Mouse (Mus musculus) frontal cortex, adult (tissue): ENCODE measurements at regions not wholly inside any gene's neighbourhood (a gene's known extent, or its start where the extent isn't known, plus 50 kb on each side); places are given as distances from the start of the nearest gene placed in this dataset.

Experiments
- ATAC-seq: cut with Nextera tagmentation; 2 replicates; pipeline ENCODE4 v1.9.2; 2017; ENCODE audit warnings: mild to moderate bottlenecking, moderate library complexity, mixed read lengths; ENCODE audit not compliant: low TSS enrichment

DNA sequence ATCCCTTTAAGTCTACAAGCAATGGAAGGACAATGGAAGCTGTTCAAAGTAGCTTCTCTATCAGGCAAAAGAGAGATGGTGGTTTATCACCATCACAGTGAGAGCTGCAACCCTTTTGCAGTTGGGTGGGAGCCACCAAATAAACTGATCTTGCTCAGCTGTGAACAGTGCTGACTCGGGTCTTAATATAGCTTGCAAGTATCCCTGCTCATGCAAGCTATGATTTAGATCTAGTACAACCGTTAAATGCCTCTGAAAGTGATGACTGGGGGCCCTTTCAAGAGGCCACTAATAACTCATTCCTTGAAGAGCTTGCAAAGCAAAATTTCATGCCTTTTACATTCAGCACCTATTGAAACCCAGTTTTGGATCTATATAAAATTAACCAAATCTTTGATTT is 1154.5 kb upstream of the Lrrtm3 start:
- peak; percentile 55; the same call in 1 of the 2 replicates for ATAC-seq

DNA sequence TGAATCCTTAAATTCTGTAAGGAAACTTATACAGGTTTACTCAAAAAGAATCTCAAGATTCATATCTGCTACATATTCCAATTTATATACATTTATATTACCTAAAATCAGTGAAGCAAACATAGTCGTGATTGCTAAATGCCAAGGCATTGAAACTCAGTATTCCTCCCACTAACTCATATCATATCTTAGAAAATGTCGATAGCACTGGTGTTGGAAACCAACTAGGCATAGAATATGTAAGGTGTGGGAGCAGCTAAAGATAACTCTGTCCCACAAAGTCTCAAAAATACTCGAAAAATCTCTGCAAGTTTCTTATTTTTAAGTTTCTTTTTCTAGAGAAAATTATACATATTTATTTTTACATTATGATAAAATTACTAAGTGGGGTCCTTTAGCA is 1134.1 kb upstream of the Lrrtm3 start:
- peak; percentile 94 for ATAC-seq

DNA sequence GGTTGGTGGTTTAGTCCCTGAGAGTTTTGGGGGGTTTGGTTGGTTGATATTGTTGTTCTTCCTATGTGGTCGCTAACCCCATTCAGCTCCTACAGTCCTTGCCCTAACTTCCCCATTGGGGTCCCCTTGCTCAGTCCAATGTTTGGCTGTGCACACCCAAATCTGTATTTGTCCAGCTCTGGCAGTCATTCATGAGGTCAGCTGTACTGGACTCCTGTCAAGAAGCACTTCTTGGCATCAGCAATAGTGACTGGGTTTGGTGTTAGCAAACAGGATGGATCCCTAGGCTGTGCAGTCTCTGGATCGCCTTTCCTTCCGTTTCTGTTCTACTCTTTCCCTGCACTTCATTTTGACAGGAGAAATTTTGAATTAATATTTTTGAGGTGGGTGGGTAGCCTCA is 1131.1 kb upstream of the Lrrtm3 start:
- no peak for ATAC-seq

DNA sequence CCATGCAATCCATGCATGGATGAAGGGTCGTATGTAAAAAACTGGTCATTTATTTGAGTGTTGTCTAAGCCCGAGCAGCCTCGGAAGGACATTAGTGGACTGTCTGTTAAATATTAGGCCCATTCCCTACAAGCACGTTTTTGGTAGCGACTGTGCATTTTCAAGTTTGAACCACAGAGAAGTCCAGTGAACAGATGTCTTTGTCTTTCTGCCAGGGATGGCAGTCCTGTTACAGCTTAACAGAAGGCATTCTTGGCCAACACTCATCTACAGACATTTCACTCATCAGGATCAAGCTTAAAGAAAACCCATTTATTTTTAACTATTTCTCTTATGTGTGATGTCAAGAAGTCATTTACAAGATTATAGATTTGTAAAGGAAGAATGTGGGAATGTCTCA is 1129.2 kb upstream of the Lrrtm3 start:
- ATAC-seq = no peak

DNA sequence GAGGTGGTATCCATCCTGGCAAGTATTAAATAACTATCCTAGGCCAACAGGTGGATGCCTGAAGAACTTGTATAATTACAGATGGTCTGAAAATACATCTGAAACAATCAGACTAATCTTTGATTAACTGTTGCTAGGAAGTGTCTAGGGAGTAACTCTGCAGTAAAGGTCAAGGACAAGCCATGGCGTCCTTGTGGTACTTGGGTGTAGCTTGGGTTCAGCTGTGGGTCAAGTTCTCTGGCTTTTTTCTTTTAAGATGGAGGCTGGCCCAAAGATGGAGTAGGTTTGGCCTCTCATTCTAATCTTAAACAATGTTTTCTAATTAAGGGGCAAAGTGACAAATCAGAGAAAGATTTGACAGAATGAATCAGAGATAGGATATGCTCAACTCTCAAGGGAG is 1126.1 kb upstream of the Lrrtm3 start:
- no peak for ATAC-seq

DNA sequence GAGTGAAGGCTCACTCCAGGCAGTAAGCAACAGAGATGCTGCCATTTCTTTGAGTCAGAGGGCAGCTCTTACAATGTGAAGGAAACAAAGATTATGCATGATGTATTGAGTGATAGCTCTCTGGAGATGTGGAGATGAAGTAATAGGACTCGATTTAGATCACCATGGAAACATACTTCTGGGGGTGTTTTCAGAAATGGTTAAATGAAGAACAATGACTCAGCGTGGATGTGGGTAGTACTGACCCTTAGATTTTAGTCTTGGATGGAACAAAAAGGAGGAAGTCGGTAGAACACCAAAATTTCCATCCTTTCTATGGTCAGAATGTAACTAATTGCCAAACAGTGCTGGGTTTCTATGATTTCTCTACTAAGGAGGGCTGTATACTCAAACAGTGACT is 1125.1 kb upstream of the Lrrtm3 start:
- peak; percentile 93 for ATAC-seq

DNA sequence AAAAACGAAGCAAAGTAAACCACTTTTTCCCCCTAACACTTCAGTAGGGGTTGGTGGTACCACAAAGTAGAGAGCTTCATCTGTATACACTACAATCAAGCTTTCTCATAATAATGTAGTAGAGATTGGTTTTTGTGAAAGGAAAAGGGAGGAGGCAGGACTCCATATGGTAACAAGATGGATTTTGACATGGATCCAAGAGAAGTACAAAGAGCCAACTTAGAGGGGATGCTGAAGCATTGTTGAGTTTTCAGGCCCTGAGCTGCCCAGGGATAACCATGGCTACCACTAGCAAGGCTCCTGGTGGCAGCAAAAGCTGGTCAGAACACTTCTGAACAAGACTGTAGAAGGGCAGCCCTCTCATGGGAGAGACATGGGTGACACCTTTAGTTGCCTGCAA is 1093.6 kb upstream of the Lrrtm3 start:
- ATAC-seq = no peak

DNA sequence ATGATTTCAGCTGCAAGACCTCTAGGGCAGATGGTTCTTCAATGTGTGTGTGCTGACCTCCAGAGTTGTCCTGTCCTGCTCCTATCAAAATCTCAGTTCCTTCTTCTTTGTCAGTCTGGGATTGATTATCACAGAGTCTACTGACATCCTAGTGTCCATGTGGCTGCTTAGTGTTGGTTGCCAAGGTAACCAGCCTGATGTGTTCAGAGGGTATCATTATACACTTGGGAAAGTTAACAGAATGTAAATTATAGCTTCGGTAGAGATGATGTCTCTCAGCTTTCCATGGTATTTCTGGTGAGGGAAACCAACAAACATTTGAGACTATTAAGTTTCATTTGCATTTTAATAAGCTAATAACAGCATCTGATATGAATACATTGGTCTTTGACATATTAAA is 1092.5 kb upstream of the Lrrtm3 start:
- ATAC-seq = no peak

DNA sequence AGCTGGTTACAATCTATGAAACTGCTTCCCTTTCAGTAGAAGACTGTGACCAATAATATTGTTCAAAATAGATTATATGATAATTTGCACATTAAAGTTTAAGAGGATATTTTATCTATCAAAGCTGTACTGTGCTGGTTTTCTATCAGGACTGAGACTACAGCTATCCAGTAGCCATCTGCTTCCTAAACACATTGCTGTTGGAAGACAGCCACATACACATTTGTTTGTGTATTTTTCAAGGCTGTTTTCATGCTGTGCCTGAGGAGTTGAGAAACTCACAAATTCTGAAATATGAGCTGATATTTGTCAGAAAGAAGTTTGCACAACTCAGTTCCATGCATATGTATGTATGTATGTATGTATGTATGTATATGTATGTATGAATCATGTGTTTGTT is 1089.0 kb upstream of the Lrrtm3 start:
- no peak for ATAC-seq

DNA sequence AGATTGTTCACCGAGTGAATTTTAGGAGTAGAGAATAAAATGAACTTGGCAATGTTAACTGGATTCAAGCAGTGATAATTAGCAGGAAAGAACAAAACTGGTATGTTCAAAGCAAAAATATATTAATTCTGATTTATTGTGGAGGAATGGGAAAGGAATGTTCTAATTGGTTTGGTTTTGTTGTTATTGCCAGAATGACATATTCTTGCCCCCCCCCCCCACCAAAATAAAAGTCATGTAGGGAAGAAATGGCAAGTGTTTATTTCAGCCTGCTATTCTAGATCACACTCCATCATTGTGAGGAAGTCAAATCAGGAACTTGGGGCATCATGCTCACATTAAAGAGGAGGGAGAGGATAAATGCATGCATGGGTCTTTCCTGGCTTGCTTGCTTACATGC is 1064.1 kb upstream of the Lrrtm3 start:
- ATAC-seq = no peak

DNA sequence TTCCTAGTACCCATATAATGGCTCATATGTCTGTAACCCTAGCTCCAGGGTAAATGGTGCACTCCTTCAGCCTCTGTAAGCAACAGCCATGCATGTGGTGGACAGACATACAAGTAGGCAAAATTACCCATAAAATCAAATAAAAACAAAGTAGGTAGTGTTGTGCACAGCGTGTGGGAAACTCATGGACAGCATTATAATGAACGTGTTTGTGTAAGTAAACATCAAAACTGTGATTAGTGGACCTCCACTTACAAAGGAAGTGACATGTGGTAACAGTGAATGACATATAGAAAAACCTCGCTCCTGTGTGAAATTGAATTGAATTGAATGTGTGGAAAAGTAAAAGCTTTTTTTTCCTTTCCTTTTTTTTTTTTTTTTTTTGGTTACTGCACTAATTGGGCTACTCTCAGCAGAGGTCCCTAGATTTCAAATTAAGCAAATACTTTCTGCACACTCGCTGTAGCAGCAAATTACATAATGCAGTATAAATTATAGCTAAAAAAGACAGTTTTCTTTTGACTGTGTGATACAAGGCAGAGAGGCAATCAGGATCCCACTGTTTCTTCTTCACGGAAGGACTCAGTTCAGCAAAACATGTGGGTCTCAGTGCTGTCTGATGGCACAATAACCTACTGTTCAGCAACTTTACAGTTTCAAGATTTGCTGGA is 1035.0 kb upstream of the Lrrtm3 start:
- peak; percentile 57; the same call in 1 of the 2 replicates for ATAC-seq

DNA sequence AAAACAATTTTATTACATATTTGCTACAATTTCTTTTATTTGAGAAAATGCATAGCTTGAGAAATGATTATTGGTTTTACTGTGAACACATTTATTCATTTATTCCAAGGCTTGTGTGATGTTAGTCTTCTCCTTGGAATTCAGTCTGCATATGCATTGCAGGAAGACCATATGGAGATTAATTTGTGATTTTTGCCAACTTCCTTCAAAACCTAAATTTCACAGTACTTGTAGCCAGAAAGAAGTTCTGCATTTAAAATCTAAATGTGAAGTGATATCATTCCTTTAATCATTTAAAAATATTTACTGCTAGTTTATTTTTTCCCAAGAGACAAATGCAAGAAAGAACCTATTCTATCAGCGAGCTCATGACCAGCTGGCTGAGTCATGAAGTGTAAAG is 1028.1 kb upstream of the Lrrtm3 start:
- ATAC-seq = peak; percentile 62; the same call in 1 of the 2 replicates

DNA sequence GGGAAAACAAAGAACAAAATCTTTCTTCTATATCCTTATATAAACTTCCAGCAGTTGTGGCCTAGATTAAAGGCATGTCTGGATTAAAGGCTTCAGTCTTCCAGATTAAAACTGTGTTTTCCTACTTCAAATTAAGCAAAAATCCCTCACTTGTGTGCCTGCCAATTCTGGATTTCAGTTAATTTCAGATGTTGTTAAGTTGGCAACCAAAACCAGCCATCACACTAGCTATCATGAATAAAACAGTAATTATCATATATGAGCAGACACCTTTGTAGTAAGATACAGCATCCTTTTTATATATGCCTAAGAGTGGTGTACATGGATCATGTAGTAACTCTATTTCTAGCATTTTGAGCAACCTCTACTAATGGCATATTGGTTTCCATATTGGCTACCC is 1024.5 kb upstream of the Lrrtm3 start:
- ATAC-seq = no peak

DNA sequence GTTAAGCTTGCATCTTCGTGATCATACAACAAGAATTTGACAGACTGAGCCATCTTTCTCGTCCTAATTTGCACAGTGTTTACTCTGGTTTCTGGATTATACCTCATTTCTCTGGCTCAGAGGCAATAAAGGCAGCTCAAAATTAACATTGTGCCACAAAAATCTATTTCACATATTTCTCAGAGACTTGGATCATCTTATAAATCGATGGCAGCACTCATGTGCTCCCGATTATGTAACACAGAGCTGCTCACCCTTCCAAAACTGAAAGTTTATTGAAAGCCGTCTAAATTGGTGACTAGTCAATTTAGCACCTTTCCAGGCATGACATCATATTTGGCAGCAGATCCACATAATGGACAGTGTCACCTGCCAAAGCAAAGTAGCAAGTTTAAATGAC is 1020.7 kb upstream of the Lrrtm3 start:
- peak; percentile 62; the same call in 1 of the 2 replicates for ATAC-seq

DNA sequence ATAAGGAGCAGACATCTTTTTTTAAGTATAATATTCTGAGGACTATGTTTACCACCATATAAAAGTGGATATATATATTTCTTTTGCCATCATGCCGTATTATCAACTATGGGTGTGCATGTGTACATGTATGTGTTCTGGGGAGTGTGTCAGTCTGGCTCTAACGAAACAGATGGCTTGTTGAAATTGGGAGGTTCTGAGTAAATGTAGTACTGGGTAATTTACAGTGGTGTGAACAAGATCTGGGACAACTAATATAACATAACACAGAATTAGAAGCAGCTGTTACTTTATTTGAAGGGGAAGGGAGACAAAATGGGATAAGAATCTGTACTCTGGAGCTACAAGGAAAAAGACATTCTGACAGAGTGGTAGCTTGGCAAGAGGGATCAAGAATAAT is 1017.3 kb upstream of the Lrrtm3 start:
- ATAC-seq = peak; percentile 80

DNA sequence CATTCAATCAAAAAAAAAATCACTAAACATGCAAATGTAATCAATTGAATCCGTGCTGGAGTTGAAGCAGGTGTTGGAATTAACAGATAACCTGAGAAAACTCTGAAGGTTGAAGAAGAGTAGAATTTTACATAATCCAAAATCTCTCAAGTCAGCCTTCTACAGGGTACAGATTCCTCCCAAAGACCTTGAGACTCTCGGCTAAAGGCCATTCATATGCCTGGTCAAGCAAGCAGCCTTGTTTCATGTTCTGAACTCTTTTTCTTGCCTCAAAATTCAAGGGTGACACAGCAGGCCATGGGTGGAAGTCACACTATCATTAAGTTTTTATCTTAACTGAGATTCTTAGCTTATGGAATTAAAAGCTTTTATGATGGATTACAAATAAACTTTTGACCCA is 994.4 kb upstream of the Lrrtm3 start:
- ATAC-seq = no peak

DNA sequence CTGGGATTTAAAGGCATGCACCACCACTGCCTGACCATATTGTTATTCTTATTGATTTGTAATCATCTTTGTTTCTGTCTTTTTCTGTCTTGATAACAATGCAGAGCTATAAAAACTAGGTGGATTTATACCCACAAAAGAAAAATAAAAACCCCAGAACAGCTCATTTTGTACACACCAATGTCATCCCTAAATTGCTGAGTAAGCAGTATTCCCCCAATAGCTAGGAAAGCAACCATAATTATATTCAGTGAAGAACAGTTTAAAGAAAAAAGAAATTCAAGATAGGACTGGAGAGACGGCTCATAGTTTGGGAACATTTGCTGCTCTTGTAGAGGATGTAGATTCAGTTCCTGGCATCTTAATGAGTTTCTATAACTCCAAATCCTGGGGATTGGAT is 991.6 kb upstream of the Lrrtm3 start:
- ATAC-seq = no peak

DNA sequence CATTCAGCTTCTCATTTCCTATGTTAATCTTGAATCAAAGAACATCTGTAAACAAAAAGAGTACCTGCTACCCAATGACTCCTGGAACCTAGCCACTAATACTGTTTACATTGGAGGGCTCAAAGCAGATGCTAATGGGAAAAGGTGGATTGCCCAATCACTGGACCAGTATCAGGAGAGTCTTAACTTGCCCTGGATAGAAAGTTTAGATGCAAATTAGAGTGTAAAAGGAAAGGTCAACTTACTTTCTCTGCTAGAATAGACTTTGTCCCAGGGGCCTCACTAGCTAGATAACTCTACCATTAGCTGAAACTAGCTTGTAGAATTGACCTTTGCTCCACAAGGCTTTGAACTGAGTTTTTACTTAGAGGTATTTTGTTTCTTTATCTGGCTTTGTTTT is 968.0 kb upstream of the Lrrtm3 start:
- no peak for ATAC-seq
